Mouse (Mus musculus): ENCODE measurements around the gene Aagab. TPM values are rescaled to one million over a fixed set of nuclear protein-coding genes. Genes with fewer than 3 reads are reported as not detected.

Aagab gene
- polyA plus RNA-seq, 1 experiment from 2014 or later = 30.5 TPM

DNA sequence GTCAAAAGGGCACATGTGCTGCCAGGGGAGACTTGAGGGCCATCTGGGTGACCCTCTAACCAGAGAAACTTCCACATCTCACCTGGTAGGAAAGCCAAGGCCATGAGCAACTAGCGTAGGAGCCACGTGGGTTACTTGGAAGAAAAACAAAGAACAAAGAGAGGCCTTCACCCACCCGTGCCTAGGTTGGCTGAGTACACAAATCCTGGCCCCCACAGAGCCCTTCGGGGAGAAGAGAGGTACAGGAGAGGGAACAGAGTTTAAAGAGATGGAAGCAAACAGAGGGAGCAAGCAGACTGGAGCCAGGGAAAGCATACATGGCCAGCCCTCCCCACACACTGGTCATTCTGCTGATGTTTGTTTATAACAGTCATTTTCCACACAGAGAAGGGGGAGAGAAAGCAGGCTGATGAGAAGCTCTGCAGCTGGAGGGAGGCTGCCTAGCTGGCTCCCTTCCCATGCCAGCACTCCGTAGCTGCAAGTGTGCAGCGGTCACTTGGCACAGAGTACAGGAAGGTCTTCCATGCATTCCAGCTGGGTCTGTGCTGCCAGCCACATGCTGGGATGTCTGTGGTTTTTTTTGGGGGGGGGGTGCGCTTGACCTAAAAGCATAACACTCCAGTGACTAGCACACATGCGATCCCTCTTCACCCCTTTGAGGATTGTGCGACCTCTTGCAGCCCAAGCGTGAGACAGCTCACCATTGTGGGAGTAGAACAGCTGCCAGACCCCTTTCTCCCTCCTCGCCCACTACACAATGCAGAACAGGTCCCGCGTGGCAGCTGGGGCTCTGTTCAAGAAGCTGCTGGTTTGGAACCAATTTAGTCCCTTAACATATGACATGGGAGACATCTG is 62.6 kb downstream of the Aagab start:
- 59% methylated on average over 13 of the region's 13 CpGs for WGBS
- Histone ChIP-seq H3K27me3 (ENCODE audit: control insufficient read depth, insufficient read depth, low read length) (no peaks in the 10 kb centered on the region), H3K4me1 (ENCODE audit: control insufficient read depth, insufficient read depth, low read length) (peaks cover 21% of the 10 kb centered on the region; the same call in 1 of the 2 replicates), H3K27ac (ENCODE audit: low read length) (peak overlapping the region; percentile 55; the same call in 1 of the 2 replicates), H3K9ac (replicated peaks; ENCODE audit: low read depth, low read length) (no peak overlapping the region), H3K4me2 (replicated peaks; ENCODE audit: low read depth, low read length) (no peak overlapping the region), H3K9me3 (ENCODE audit: control insufficient read depth, low read depth, low read length) (no peaks in the 10 kb centered on the region), H3K36me3 (ENCODE audit: control insufficient read depth, insufficient read depth, low read length) (peaks cover 32% of the 10 kb centered on the region), H3K4me3 (ENCODE audit: low read depth, low read length) (no peak overlapping the region)
- ATAC-seq (ENCODE audit: insufficient number of reproducible peaks, insufficient read depth, low FRiP score, low read depth) = 0 out of 2 replicates have a peak, but pooled peaks have one; percentile 38

DNA sequence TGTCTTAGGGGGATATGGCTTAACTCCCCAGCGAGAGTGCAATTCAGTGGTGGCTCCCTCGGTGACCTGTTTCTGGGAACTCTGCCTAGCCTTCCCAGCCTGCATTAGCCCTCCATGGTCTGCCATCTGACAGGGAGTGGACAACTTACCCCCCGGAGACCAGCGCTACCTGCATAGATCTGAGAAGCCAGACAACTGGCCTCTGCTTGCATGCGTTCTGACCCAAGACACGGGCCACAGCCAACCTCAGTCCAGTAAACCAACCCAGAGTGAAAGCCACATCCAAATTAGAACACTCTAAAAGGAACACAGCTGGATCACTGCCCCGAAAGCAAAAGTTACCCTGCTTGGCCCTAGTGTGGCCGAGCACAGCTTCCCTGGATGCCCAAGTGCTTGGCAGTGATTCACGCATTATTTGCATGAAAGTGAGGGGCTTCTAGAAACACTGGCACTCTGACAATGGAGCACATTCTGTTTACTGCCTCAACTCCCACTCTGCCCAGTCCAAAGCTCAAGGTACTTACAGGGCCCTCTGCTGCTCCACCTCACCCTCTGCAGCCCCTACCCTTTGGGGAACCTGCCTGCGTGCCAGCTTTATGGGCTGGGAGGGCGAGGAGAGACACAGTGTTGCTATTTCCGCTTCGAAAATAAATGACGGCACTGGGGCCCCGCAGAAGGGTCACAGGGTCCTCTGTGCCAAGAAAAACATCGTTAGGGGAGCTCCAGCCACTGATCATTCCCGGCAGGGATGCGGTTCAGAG is 64.3 kb downstream of the Aagab start:
- no peak overlapping the region for H3K9ac ChIP-seq (replicated peaks; ENCODE audit: low read depth, low read length)
- no peak overlapping the region for H3K4me3 ChIP-seq (ENCODE audit: low read depth, low read length)
- H3K27ac ChIP-seq (ENCODE audit: low read length) = no peak overlapping the region
- no peaks in the 10 kb centered on the region for H3K27me3 ChIP-seq (ENCODE audit: control insufficient read depth, insufficient read depth, low read length)
- no peaks in the 10 kb centered on the region for H3K9me3 ChIP-seq (ENCODE audit: control insufficient read depth, low read depth, low read length)
- ATAC-seq (ENCODE audit: insufficient number of reproducible peaks, insufficient read depth, low FRiP score, low read depth) = no peak
- WGBS = 63% methylated on average over 18 of the region's 18 CpGs
- no peak overlapping the region for H3K4me2 ChIP-seq (replicated peaks; ENCODE audit: low read depth, low read length)
- peaks cover 20% of the 10 kb centered on the region for H3K36me3 ChIP-seq (ENCODE audit: control insufficient read depth, insufficient read depth, low read length)
- H3K4me1 ChIP-seq (ENCODE audit: control insufficient read depth, insufficient read depth, low read length) = peaks cover 21% of the 10 kb centered on the region; the same call in 1 of the 2 replicates

DNA sequence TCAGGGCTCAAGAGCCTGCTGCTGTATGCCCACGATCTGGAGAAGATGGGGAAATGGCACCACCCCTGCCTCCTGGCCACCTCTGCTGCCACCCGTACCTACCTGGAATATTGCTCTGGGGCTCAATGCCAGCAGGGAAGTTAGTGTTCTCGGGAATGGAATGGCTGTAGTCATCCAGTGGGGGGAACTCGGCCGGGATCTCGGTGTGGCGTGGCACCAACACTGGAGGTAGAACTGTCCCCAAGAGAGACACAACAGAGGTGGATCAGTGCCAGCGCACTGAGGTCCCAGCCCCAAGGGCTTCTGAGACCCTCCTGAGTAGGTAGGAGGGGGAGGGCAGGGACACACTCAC is 64.9 kb downstream of the Aagab start:
- no peak overlapping the region for H3K4me3 ChIP-seq (ENCODE audit: low read depth, low read length)
- peaks cover 23% of the 10 kb centered on the region; the same call in 1 of the 2 replicates for H3K4me1 ChIP-seq (ENCODE audit: control insufficient read depth, insufficient read depth, low read length)
- no peak overlapping the region for H3K4me2 ChIP-seq (replicated peaks; ENCODE audit: low read depth, low read length)
- no peak overlapping the region for H3K27ac ChIP-seq (ENCODE audit: low read length)
- no peaks in the 10 kb centered on the region for H3K9me3 ChIP-seq (ENCODE audit: control insufficient read depth, low read depth, low read length)
- H3K27me3 ChIP-seq (ENCODE audit: control insufficient read depth, insufficient read depth, low read length) = no peaks in the 10 kb centered on the region
- WGBS = 85% methylated on average over 8 of the region's 8 CpGs
- peaks cover 15% of the 10 kb centered on the region for H3K36me3 ChIP-seq (ENCODE audit: control insufficient read depth, insufficient read depth, low read length)
- ATAC-seq (ENCODE audit: insufficient number of reproducible peaks, insufficient read depth, low FRiP score, low read depth) = no peak
- H3K9ac ChIP-seq (replicated peaks; ENCODE audit: low read depth, low read length) = no peak overlapping the region

- peaks cover 34% of the 10 kb centered on the region; the same call in 1 of the 2 replicates for H3K4me1 ChIP-seq (ENCODE audit: control insufficient read depth, insufficient read depth, low read length)
- no peak overlapping the region for H3K4me2 ChIP-seq (replicated peaks; ENCODE audit: low read depth, low read length)
- no peak overlapping the region for H3K27ac ChIP-seq (ENCODE audit: low read length)
Observed at GRCm38 (mm10) chr9:63668621-63669020, 66.2 kb downstream of the Aagab start.

GRCm38 (mm10) chr9:63669816-63670215 is 67.4 kb downstream of the Aagab start:
- no peak for ATAC-seq (ENCODE audit: insufficient number of reproducible peaks, insufficient read depth, low FRiP score, low read depth)
- H3K27me3 ChIP-seq (ENCODE audit: control insufficient read depth, insufficient read depth, low read length) = no peaks in the 10 kb centered on the region
- no peak overlapping the region for H3K4me2 ChIP-seq (replicated peaks; ENCODE audit: low read depth, low read length)
- H3K27ac ChIP-seq (ENCODE audit: low read length) = no peak overlapping the region
- no peaks in the 10 kb centered on the region for H3K9me3 ChIP-seq (ENCODE audit: control insufficient read depth, low read depth, low read length)
- H3K9ac ChIP-seq (replicated peaks; ENCODE audit: low read depth, low read length) = no peak overlapping the region
- no peaks in the 10 kb centered on the region for H3K36me3 ChIP-seq (ENCODE audit: control insufficient read depth, insufficient read depth, low read length)
- H3K4me1 ChIP-seq (ENCODE audit: control insufficient read depth, insufficient read depth, low read length) = peaks cover 34% of the 10 kb centered on the region; the same call in 1 of the 2 replicates
- H3K4me3 ChIP-seq (ENCODE audit: low read depth, low read length) = no peak overlapping the region
- 95% methylated on average over 7 of the region's 7 CpGs for WGBS

More at GRCm38 (mm10) chr9:63668621-63669020, 66.2 kb downstream of the Aagab start:
- no peak overlapping the region for H3K9ac ChIP-seq (replicated peaks; ENCODE audit: low read depth, low read length)
- 77% methylated on average over 1 of the region's 1 CpGs for WGBS
- H3K27me3 ChIP-seq (ENCODE audit: control insufficient read depth, insufficient read depth, low read length) = no peaks in the 10 kb centered on the region
- no peaks in the 10 kb centered on the region for H3K9me3 ChIP-seq (ENCODE audit: control insufficient read depth, low read depth, low read length)
- H3K36me3 ChIP-seq (ENCODE audit: control insufficient read depth, insufficient read depth, low read length) = 0 out of 2 replicates have a peak, but pooled peaks cover 3% of the 10 kb centered on the region
- no peak overlapping the region for H3K4me3 ChIP-seq (ENCODE audit: low read depth, low read length)
- ATAC-seq (ENCODE audit: insufficient number of reproducible peaks, insufficient read depth, low FRiP score, low read depth) = no peak

DNA sequence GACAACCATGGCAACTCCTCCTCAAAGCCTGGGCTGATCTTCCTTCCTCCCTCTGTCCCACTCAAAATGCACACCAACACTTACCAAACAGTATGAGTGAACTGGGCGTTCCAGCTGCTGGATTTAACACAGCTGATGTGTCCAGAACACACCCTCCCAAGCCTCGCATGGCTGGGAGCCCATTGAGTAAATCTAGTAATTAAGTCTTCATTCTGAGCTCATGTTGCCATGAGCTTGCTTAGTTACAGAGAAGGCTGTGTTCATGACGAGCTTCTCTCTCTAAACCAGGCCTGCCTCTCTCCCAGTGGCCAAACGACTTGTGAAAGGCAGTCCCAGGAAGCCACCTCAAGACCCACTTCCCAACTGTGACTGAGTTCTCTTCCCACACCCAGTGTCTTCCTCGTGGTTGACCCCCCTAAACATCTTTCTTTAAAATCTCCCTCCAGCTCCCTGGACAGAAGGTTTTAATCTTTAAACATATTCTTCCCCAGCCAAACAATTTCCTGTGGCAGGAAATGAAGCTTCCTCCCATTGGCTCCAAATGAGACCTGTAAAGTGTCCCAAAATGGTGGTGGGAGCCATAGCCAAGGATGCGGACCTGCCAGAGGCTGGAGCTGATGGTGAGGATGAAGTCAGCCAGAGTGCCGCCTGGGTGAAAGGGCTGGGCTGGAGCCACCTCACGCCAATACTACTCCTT is 70.5 kb downstream of the Aagab start:
- Histone ChIP-seq H3K4me2 (replicated peaks; ENCODE audit: low read depth, low read length) (no peak overlapping the region), H3K36me3 (ENCODE audit: control insufficient read depth, insufficient read depth, low read length) (no peaks in the 10 kb centered on the region), H3K9me3 (ENCODE audit: control insufficient read depth, low read depth, low read length) (no peaks in the 10 kb centered on the region), H3K27me3 (ENCODE audit: control insufficient read depth, insufficient read depth, low read length) (no peaks in the 10 kb centered on the region), H3K4me3 (ENCODE audit: low read depth, low read length) (no peak overlapping the region), H3K9ac (replicated peaks; ENCODE audit: low read depth, low read length) (no peak overlapping the region), H3K4me1 (ENCODE audit: control insufficient read depth, insufficient read depth, low read length) (peaks cover 21% of the 10 kb centered on the region; the same call in 1 of the 2 replicates), H3K27ac (ENCODE audit: low read length) (peak overlapping the region; percentile 15; the same call in 1 of the 2 replicates)
- WGBS = 63% methylated on average over 8 of the region's 8 CpGs
- ATAC-seq (ENCODE audit: insufficient number of reproducible peaks, insufficient read depth, low FRiP score, low read depth) = no peak

- Histone ChIP-seq H3K4me2 (replicated peaks; ENCODE audit: low read depth, low read length) (no peak overlapping the region), H3K4me3 (ENCODE audit: low read depth, low read length) (no peak overlapping the region), H3K27me3 (ENCODE audit: control insufficient read depth, insufficient read depth, low read length) (no peaks in the 10 kb centered on the region), H3K27ac (ENCODE audit: low read length) (peak overlapping the region; percentile 15; the same call in 1 of the 2 replicates), H3K4me1 (ENCODE audit: control insufficient read depth, insufficient read depth, low read length) (peaks cover 26% of the 10 kb centered on the region; the same call in 1 of the 2 replicates), H3K9ac (replicated peaks; ENCODE audit: low read depth, low read length) (no peak overlapping the region), H3K36me3 (ENCODE audit: control insufficient read depth, insufficient read depth, low read length) (no peaks in the 10 kb centered on the region), H3K9me3 (ENCODE audit: control insufficient read depth, low read depth, low read length) (no peaks in the 10 kb centered on the region)
- 77% methylated on average over 3 of the region's 3 CpGs for WGBS
- no peak for ATAC-seq (ENCODE audit: insufficient number of reproducible peaks, insufficient read depth, low FRiP score, low read depth)
Observed at GRCm38 (mm10) chr9:63673494-63673805, 71.0 kb downstream of the Aagab start.

GRCm38 (mm10) chr9:63674613-63675012 is 72.2 kb downstream of the Aagab start:
- 74% methylated on average over 10 of the region's 10 CpGs for WGBS
- Histone ChIP-seq H3K4me3 (ENCODE audit: low read depth, low read length) (no peak overlapping the region), H3K9me3 (ENCODE audit: control insufficient read depth, low read depth, low read length) (no peaks in the 10 kb centered on the region), H3K4me2 (replicated peaks; ENCODE audit: low read depth, low read length) (no peak overlapping the region), H3K4me1 (ENCODE audit: control insufficient read depth, insufficient read depth, low read length) (peaks cover 24% of the 10 kb centered on the region; the same call in 1 of the 2 replicates), H3K27me3 (ENCODE audit: control insufficient read depth, insufficient read depth, low read length) (no peaks in the 10 kb centered on the region), H3K27ac (ENCODE audit: low read length) (no peak overlapping the region), H3K36me3 (ENCODE audit: control insufficient read depth, insufficient read depth, low read length) (no peaks in the 10 kb centered on the region), H3K9ac (replicated peaks; ENCODE audit: low read depth, low read length) (no peak overlapping the region)
- ATAC-seq (ENCODE audit: insufficient number of reproducible peaks, insufficient read depth, low FRiP score, low read depth) = no peak

Data from stomach, embryonic 14.5 days (tissue).